ENCODE assay signal across 24 mouse cellular contexts in genomic region chr15:4648626-4649025, GRCm38 (mm10).
DNase-seq lines count a peak whose midpoint lies in the region; ATAC-seq and TF ChIP-seq lines count a peak whose summit lies in the region.
"Had no signal": no experiment of that assay in that cellular context is flagged by ENCODE, and none has a peak within 500 bp of the region (broad histone marks: within the 10 kb centered on the region; RNA-seq: fewer than 3 reads in every experiment).

No protein-coding gene starts in this region.

- H3K9me3 ChIP-seq in embryonic facial prominence, embryonic 14.5 days (ENCODE audit: control insufficient read depth, low read length), result no peaks in the 10 kb centered on the region
- no peaks in the 10 kb centered on the region for H3K9me3 ChIP-seq in embryonic facial prominence, embryonic 10.5 days
- H3K9me3 ChIP-seq in midbrain, embryonic 12.5 days, result no peaks in the 10 kb centered on the region
- H3K9me3 ChIP-seq in midbrain, embryonic 10.5 days (replicated peaks), result no peaks in the 10 kb centered on the region
- H3K9me3 ChIP-seq in midbrain, postnatal 0 days (ENCODE audit: low read length), result no peaks in the 10 kb centered on the region
- H3K9me3 ChIP-seq: embryonic facial prominence, embryonic 12.5 days; forebrain, embryonic 12.5 days; G1E; heart, embryonic 12.5 days; hindbrain, embryonic 12.5 days had no signal

- no peak overlapping the region for H3K4me3 ChIP-seq in embryonic facial prominence, embryonic 14.5 days (ENCODE audit: low read depth, low read length)
- no peak overlapping the region for H3K4me3 ChIP-seq in embryonic facial prominence, embryonic 10.5 days
- H3K4me3 ChIP-seq in midbrain, embryonic 12.5 days, result no peak overlapping the region
- H3K4me3 ChIP-seq in midbrain, embryonic 10.5 days, result no peak overlapping the region
- no peak overlapping the region for H3K4me3 ChIP-seq in midbrain, postnatal 0 days (ENCODE audit: low read depth, low read length)
- H3K4me3 ChIP-seq: embryonic facial prominence, embryonic 12.5 days; forebrain, embryonic 12.5 days; heart, embryonic 12.5 days; hindbrain, embryonic 12.5 days had no signal

- DNase-seq in embryonic facial prominence, embryonic 14.5 days (ENCODE audit: low spot score), result peak; percentile 9
- DNase-seq in embryonic facial prominence, embryonic 10.5 days (ENCODE audit: low spot score), result no peak
- no peak for DNase-seq in midbrain, embryonic 10.5 days (ENCODE audit: low spot score)
- peak; percentile 43 for DNase-seq in brain, embryonic 14.5 days (ENCODE audit: low read depth)
- peak; percentile 15 for DNase-seq in midbrain, postnatal 0 days (ENCODE audit: low spot score)
- no peak for DNase-seq in right cerebral cortex, adult 2 months (ENCODE audit: low spot score in 2 of 2)
- DNase-seq: adrenal gland, postnatal 14 days; B cell, adult 2 months; cerebellum, adult 11 months; cerebellum, adult 8-10 months; cerebellum, postnatal 14 days; embryo, embryonic 11 days; gastrocnemius, postnatal 25 days had no signal

- no peak for TF ChIP-seq POLR2A in brain, embryonic 14.5 days (IDR thresholded peaks at IDR 0.05; ENCODE audit: borderline replicate concordance, extremely low read depth, insufficient read depth, insufficient read length, poor library complexity, severe bottlenecking)

- H3K4me1 ChIP-seq in embryonic facial prominence, embryonic 14.5 days (ENCODE audit: control insufficient read depth, insufficient read depth, low read length), result no peaks in the 10 kb centered on the region
- H3K4me1 ChIP-seq in embryonic facial prominence, embryonic 10.5 days, result no peaks in the 10 kb centered on the region
- peaks cover 16% of the 10 kb centered on the region; the same call in 1 of the 2 replicates for H3K4me1 ChIP-seq in midbrain, embryonic 12.5 days
- peaks cover 19% of the 10 kb centered on the region for H3K4me1 ChIP-seq in midbrain, embryonic 10.5 days
- H3K4me1 ChIP-seq in midbrain, postnatal 0 days (ENCODE audit: insufficient read depth, low read length), result no peaks in the 10 kb centered on the region
- H3K4me1 ChIP-seq: embryonic facial prominence, embryonic 12.5 days; heart, embryonic 12.5 days; hindbrain, embryonic 12.5 days had no signal

- ATAC-seq in embryonic facial prominence, embryonic 14.5 days (ENCODE audit: low read depth), result no peak
- peak; percentile 50; the same call in 1 of the 2 replicates for ATAC-seq in midbrain, embryonic 12.5 days (ENCODE audit: low FRiP score, low read depth)
- peak; percentile 76; the same call in 1 of the 2 replicates for ATAC-seq in midbrain, postnatal 0 days (ENCODE audit: low FRiP score)
- ATAC-seq: activated CD4-positive, CD25-positive, alpha-beta regulatory T cell, adult 4 months; CD4-positive, CD25-positive, alpha-beta regulatory T cell, adult 4 months; forebrain, embryonic 16.5 days; inflammation-experienced regulatory T-cells, adult 6 months; Patski had no signal

- H3K36me3 ChIP-seq in embryonic facial prominence, embryonic 14.5 days (ENCODE audit: control insufficient read depth, insufficient read depth, low read length), result no peaks in the 10 kb centered on the region
- no peaks in the 10 kb centered on the region for H3K36me3 ChIP-seq in embryonic facial prominence, embryonic 10.5 days (replicated peaks)
- H3K36me3 ChIP-seq in midbrain, embryonic 12.5 days, result no peaks in the 10 kb centered on the region
- no peaks in the 10 kb centered on the region for H3K36me3 ChIP-seq in midbrain, embryonic 10.5 days
- H3K36me3 ChIP-seq in midbrain, postnatal 0 days (ENCODE audit: insufficient read depth, low read length), result no peaks in the 10 kb centered on the region
- H3K36me3 ChIP-seq: embryonic facial prominence, embryonic 12.5 days; forebrain, embryonic 12.5 days; G1E; heart, embryonic 12.5 days; hindbrain, embryonic 12.5 days had no signal

- no peak overlapping the region for H3K9ac ChIP-seq in embryonic facial prominence, embryonic 14.5 days (ENCODE audit: low read depth, low read length)
- H3K9ac ChIP-seq in midbrain, embryonic 12.5 days (replicated peaks), result no peak overlapping the region
- H3K9ac ChIP-seq in midbrain, postnatal 0 days (replicated peaks; ENCODE audit: low read length, poor library complexity, severe bottlenecking), result no peak overlapping the region
- H3K9ac ChIP-seq: embryonic facial prominence, embryonic 12.5 days; forebrain, embryonic 12.5 days; heart, embryonic 12.5 days; hindbrain, embryonic 12.5 days had no signal

- no peaks in the 10 kb centered on the region for H3K27me3 ChIP-seq in embryonic facial prominence, embryonic 14.5 days (replicated peaks; ENCODE audit: control insufficient read depth, insufficient read depth, low read length)
- H3K27me3 ChIP-seq in embryonic facial prominence, embryonic 10.5 days (replicated peaks; ENCODE audit: low read depth, poor library complexity, severe bottlenecking), result no peaks in the 10 kb centered on the region
- H3K27me3 ChIP-seq in midbrain, embryonic 12.5 days, result no peaks in the 10 kb centered on the region
- H3K27me3 ChIP-seq in midbrain, embryonic 10.5 days (ENCODE audit: low read depth, poor library complexity, severe bottlenecking), result no peaks in the 10 kb centered on the region
- no peaks in the 10 kb centered on the region for H3K27me3 ChIP-seq in midbrain, postnatal 0 days (ENCODE audit: insufficient read depth, low read length)
- H3K27me3 ChIP-seq: embryonic facial prominence, embryonic 12.5 days; forebrain, embryonic 12.5 days; heart, embryonic 12.5 days; hindbrain, embryonic 12.5 days; Patski had no signal

- no peak overlapping the region for H3K4me2 ChIP-seq in embryonic facial prominence, embryonic 14.5 days (ENCODE audit: low read depth, low read length)
- no peak overlapping the region for H3K4me2 ChIP-seq in midbrain, embryonic 12.5 days (replicated peaks)
- no peak overlapping the region for H3K4me2 ChIP-seq in midbrain, postnatal 0 days (ENCODE audit: low read depth, low read length, poor library complexity, severe bottlenecking)
- H3K4me2 ChIP-seq: embryonic facial prominence, embryonic 12.5 days; forebrain, embryonic 12.5 days; heart, embryonic 12.5 days; hindbrain, embryonic 12.5 days had no signal

- 81% methylated on average over 4 of the region's 4 CpGs for WGBS in embryonic facial prominence, embryonic 14.5 days
- 91% methylated on average over 4 of the region's 4 CpGs for WGBS in embryonic facial prominence, embryonic 10.5 days
- 54% methylated on average over 4 of the region's 4 CpGs for WGBS in midbrain, embryonic 12.5 days
- 87% methylated on average over 4 of the region's 4 CpGs for WGBS in midbrain, embryonic 10.5 days
- 40% methylated on average over 4 of the region's 4 CpGs for WGBS in midbrain, postnatal 0 days

- no peak overlapping the region for H3K27ac ChIP-seq in embryonic facial prominence, embryonic 14.5 days (replicated peaks; ENCODE audit: low read depth, low read length)
- no peak overlapping the region for H3K27ac ChIP-seq in embryonic facial prominence, embryonic 10.5 days (replicated peaks)
- peak overlapping the region; percentile 20; the same call in 1 of the 2 replicates for H3K27ac ChIP-seq in midbrain, embryonic 12.5 days (replicated peaks)
- H3K27ac ChIP-seq in midbrain, embryonic 10.5 days (replicated peaks), result no peak overlapping the region
- no peak overlapping the region for H3K27ac ChIP-seq in midbrain, postnatal 0 days (ENCODE audit: low read depth, low read length)
- H3K27ac ChIP-seq: embryonic facial prominence, embryonic 12.5 days; forebrain, embryonic 12.5 days; hindbrain, embryonic 12.5 days had no signal

- TF ChIP-seq CTCF in brain, embryonic 14.5 days (IDR thresholded peaks at IDR 0.05; ENCODE audit: borderline replicate concordance, extremely low read depth, insufficient read depth, insufficient read length), result no peak
- no peak for TF ChIP-seq CTCF in midbrain, postnatal 0 days (IDR thresholded peaks at IDR 0.05)

Comparison
In these comparisons a context has a peak if more than half of its experiments do, and no peak if none do; other contexts are left out.
1. DNase-seq: peak in embryonic facial prominence, embryonic 14.5 days (single experiment), brain, embryonic 14.5 days (single experiment) and midbrain, postnatal 0 days (single experiment); none in embryonic facial prominence, embryonic 10.5 days (single experiment), midbrain, embryonic 10.5 days (single experiment) and right cerebral cortex, adult 2 months (0 of 2).